Mouse (Mus musculus): ENCODE measurements around the gene Rpap1.

DNA sequence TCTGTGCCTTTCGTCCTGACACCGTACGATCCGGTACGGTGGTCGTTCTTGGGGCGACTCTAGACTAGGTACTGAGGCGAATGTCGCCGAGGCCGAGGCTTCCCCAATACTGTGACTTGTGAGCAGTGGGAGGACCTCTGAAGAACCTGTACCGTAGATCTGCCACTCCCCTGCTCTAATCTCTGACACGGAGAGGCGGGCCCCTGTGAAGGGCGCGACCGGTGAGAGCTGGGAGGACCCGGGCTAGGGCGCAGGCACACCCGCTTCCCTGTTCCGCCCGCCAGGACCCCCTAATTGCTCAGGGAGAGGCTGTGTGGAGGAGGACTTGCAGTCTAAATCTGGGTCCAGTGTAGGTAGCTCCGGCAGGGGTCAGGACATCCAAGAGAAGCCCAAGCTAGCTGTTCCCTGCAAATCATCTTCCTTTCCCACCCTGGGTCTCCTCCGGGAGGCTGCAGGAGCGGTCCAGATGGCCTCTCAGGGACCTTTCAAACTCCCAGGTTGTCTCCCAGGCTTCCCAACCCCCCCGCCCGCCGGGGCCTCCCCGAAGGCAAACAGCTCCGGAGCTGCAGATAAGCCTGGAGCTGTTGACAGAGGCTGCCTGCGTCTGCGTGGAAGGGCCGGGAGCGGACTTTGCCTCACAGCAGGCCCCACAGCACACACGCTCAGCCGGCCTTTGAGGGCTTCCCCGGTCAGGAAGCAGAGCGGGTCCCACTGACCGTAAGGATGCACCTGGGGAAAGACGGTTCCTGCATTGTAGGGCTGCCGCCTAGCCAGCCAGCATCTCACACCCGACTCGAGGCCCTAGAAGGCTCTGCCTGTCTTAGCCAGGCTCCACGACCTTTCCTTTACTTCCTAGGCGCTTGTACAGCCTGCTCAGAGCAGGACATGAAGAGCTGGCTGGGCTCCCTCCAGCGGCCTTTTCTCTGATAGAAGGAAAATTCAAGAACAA, 42.9 kb downstream of the Rpap1 start:
- TF ChIP-seq CTCF (conservative IDR thresholded peaks at IDR 0.05; ENCODE audit: insufficient read depth, insufficient read length, low read depth, low read length) (0 out of 2 replicates have a peak, but pooled peaks have one; percentile 7), POLR2A (IDR thresholded peaks at IDR 0.05; ENCODE audit: low read depth, low read length) (no peak)

Data from kidney, adult 2 months (tissue).